Mouse (Mus musculus) layer of hippocampus, postnatal 36 days (tissue): ENCODE data around the gene Gm1553. TPM values are rescaled to one million over a fixed set of nuclear protein-coding genes. Genes with fewer than 3 reads are reported as not detected.

Source experiments
- DNase-seq, 2 experiments: peaks; one replicate each; pipeline ENCODE4 v3.0.0; 2022
- total RNA-seq, 2 experiments: library from RNA; stranded (reverse); gene quantifications; 2 replicates each; pipeline ENCODE4 v1.2.3; 2021

The Gm1553 gene
- total RNA-seq = not detected

DNA sequence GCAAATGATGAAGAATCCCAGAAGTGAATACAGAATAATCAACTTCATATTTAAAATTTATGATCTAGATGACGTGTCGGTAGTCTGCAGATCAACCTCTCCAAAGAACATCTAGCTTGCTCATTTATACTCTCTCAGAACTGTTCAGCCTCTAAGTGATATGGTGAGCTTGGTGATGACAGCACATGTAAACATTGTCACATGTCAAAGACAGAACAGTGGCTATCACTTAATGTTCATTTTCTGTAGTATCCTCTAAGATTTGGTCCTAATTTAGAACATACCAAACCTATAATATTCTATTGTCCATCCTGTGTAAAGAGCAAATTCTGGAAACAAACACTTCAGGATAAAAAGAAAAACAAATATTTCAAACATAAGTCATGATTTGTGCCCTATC is at the start of gene Gm1553:
Gm1553 (minus strand) TSS at position 101 of the 400 bp plus-strand sequence.
- DNase-seq = no peak

Other genes starting within 250 kb of the Gm1553 start
- not detected for gene 4932415D10Rik, start 176.0 kb downstream of the Gm1553 start, total RNA-seq
- 1 to 10 TPM; 6.6 to 8.6 TPM for gene Gm4924, start 138.4 kb downstream of the Gm1553 start, total RNA-seq
- gene 1190007I07Rik, start 130.6 kb upstream of the Gm1553 start, total RNA-seq = 10 to 100 TPM; 18.0 to 23.8 TPM
- gene Tdg, start 137.2 kb upstream of the Gm1553 start, total RNA-seq = 10 to 100 TPM; 41.8 to 48.0 TPM
- 10 to 100 TPM; 17.1 to 19.9 TPM for gene Glt8d2, start 198.0 kb upstream of the Gm1553 start, total RNA-seq
- 10 to 100 TPM; 53.6 to 58.1 TPM for gene Hcfc2, start 203.5 kb upstream of the Gm1553 start, total RNA-seq